Mouse (Mus musculus): Measurements from ENCODE around the gene Hck. TPM values are rescaled to one million over a fixed set of nuclear protein-coding genes. Genes with fewer than 3 reads are reported as not detected.

The Hck gene
- polyA plus RNA-seq, 1 experiment from 2014 or later: 1.4 TPM

- no peaks in the 10 kb centered on the region for H3K27me3 ChIP-seq
- H3K4me3 ChIP-seq: no peak overlapping the region
- no peak overlapping the region for H3K9ac ChIP-seq (replicated peaks)
- no peak overlapping the region for H3K27ac ChIP-seq (replicated peaks)
- H3K4me2 ChIP-seq (replicated peaks): no peak overlapping the region
- no peak for ATAC-seq (replicated peaks)
- H3K9me3 ChIP-seq: no peaks in the 10 kb centered on the region
- peaks cover 75% of the 10 kb centered on the region for H3K36me3 ChIP-seq
- 92% methylated on average over 2 of the region's 2 CpGs for WGBS
- 0 out of 2 replicates have a peak, but pooled peaks cover 10% of the 10 kb centered on the region for H3K4me1 ChIP-seq
Observed at GRCm38 (mm10) chr2:153187848-153188247, 79.6 kb downstream of the Hck start.

DNA sequence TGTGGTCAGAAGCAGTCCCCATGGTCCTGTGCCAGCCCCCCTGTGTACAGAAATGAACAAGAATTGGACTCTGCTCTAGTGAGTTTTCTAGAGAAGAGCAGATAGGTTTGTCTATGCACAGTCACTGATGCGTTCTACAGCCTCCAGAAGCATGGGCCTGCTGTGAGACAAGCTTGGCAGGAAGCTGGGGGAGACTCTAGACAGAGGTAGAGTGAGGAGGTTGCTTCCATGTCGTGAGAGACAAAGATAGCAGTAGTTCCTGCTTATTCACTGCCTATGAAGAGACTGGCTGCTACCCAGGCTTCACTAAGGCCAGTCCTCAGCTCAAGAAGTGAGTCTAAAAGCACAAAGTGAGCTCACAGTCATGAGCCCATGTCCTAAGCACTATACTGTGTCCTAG is 83.0 kb downstream of the Hck start:
- H3K4me2 ChIP-seq (replicated peaks): no peak overlapping the region
- H3K27ac ChIP-seq (replicated peaks): no peak overlapping the region
- ATAC-seq (replicated peaks): no peak
- H3K36me3 ChIP-seq: peaks cover 77% of the 10 kb centered on the region
- H3K27me3 ChIP-seq: no peaks in the 10 kb centered on the region
- H3K4me3 ChIP-seq: no peak overlapping the region
- 71% methylated on average over 2 of the region's 2 CpGs for WGBS
- no peak overlapping the region for H3K9ac ChIP-seq (replicated peaks)
- no peaks in the 10 kb centered on the region for H3K9me3 ChIP-seq
- H3K4me1 ChIP-seq: 0 out of 2 replicates have a peak, but pooled peaks cover 6% of the 10 kb centered on the region

DNA sequence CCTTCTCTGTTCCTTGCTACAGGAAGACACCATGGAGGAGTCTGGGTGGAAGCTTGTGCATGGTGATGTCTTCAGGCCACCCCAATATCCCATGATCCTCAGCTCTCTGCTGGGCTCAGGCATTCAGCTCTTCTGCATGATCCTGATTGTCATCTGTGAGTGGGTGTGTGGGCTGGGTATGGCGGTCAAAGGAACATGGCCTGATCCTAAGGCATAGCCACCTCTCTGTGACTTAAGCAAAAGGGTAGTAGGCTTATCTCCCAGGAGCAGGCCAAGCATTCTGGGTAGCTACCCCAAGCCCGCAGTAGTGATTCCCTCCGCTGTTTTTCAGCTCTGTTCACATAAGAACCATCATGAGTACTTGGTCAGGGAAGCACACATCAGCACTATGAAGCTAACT is 86.0 kb downstream of the Hck start:
- Histone ChIP-seq H3K4me3 (no peak overlapping the region), H3K4me1 (no peaks in the 10 kb centered on the region), H3K36me3 (peaks cover 73% of the 10 kb centered on the region), H3K9ac (replicated peaks) (no peak overlapping the region), H3K27ac (replicated peaks) (no peak overlapping the region), H3K4me2 (replicated peaks) (no peak overlapping the region), H3K27me3 (no peaks in the 10 kb centered on the region), H3K9me3 (no peaks in the 10 kb centered on the region)
- ATAC-seq (replicated peaks): no peak
- 96% methylated on average over 3 of the region's 3 CpGs for WGBS

DNA sequence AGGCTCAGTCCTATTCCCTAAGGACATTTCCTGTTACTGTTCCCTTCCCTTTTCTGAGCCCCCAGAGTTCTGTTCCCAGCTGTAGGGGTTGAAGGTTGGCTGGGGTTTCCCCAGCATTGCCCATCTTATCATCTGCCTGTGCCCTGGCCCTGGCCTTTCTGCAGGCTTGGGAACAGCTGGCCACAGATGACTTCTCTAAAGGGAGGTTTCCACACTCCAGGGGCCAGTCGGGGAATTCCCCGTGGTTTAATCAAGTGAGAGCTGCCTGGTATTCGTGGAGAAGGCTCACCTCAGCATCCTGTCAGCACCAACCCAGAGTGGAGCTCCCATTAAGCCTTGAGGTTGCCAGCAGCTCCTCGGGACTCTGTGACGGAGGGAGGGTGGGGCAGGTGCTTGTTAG is 90.2 kb downstream of the Hck start:
- Histone ChIP-seq H3K36me3 (peaks cover 70% of the 10 kb centered on the region), H3K4me2 (replicated peaks) (no peak overlapping the region), H3K27me3 (no peaks in the 10 kb centered on the region), H3K4me1 (no peaks in the 10 kb centered on the region), H3K27ac (replicated peaks) (no peak overlapping the region), H3K9ac (replicated peaks) (no peak overlapping the region), H3K9me3 (no peaks in the 10 kb centered on the region), H3K4me3 (no peak overlapping the region)
- 74% methylated on average over 5 of the region's 5 CpGs for WGBS
- ATAC-seq (replicated peaks): no peak

- ATAC-seq (replicated peaks): no peak
- no peak overlapping the region for H3K4me3 ChIP-seq
- H3K27me3 ChIP-seq: no peaks in the 10 kb centered on the region
- no peak overlapping the region for H3K4me2 ChIP-seq (replicated peaks)
- no peaks in the 10 kb centered on the region for H3K9me3 ChIP-seq
- no peaks in the 10 kb centered on the region for H3K4me1 ChIP-seq
- peaks cover 67% of the 10 kb centered on the region for H3K36me3 ChIP-seq
- H3K27ac ChIP-seq (replicated peaks): no peak overlapping the region
- whole genome bisulfite sequencing: 96% methylated on average over 2 of the region's 2 CpGs
- H3K9ac ChIP-seq (replicated peaks): no peak overlapping the region
Observed at GRCm38 (mm10) chr2:153199114-153199513, 90.8 kb downstream of the Hck start.

Other genes with a start within 250 kb of the Hck start
- not detected in 2 replicates for gene Mylk2, start 197.1 kb upstream of the Hck start, polyA plus RNA-seq (2015; fragmentation: Nextera tagmentation; extraction: Ambion mirVana)
- gene Foxs1, start 175.3 kb upstream of the Hck start, polyA plus RNA-seq (2015; fragmentation: Nextera tagmentation; extraction: Ambion mirVana): 3.2 and 4.4 TPM in 2 replicates
- 7.1 and 7.3 TPM in 2 replicates for gene Dusp15, start 156.8 kb upstream of the Hck start, polyA plus RNA-seq (2015; fragmentation: Nextera tagmentation; extraction: Ambion mirVana)
- 2.3 and 3.0 TPM in 2 replicates for gene Ttll9, start 146.0 kb upstream of the Hck start, polyA plus RNA-seq (2015; fragmentation: Nextera tagmentation; extraction: Ambion mirVana)
- gene Pdrg1, start 93.0 kb upstream of the Hck start, polyA plus RNA-seq (2015; fragmentation: Nextera tagmentation; extraction: Ambion mirVana): 188 and 189 TPM in 2 replicates
- 1.9 and 2.0 TPM in 2 replicates for gene Xkr7, start 76.6 kb upstream of the Hck start, polyA plus RNA-seq (2015; fragmentation: Nextera tagmentation; extraction: Ambion mirVana)
- 0.98 and 1.1 TPM in 2 replicates for gene Ccm2l, start 42.5 kb upstream of the Hck start, polyA plus RNA-seq (2015; fragmentation: Nextera tagmentation; extraction: Ambion mirVana)
- gene Tm9sf4, start 52.8 kb downstream of the Hck start, polyA plus RNA-seq (2015; fragmentation: Nextera tagmentation; extraction: Ambion mirVana): 70.0 and 71.9 TPM in 2 replicates
- gene Tspyl3, start 117.0 kb downstream of the Hck start, polyA plus RNA-seq (2015; fragmentation: Nextera tagmentation; extraction: Ambion mirVana): 29.4 and 33.1 TPM in 2 replicates
- gene Plagl2, start 133.0 kb downstream of the Hck start, polyA plus RNA-seq (2015; fragmentation: Nextera tagmentation; extraction: Ambion mirVana): 6.8 and 7.7 TPM in 2 replicates
- gene Pofut1, start 133.1 kb downstream of the Hck start, polyA plus RNA-seq (2015; fragmentation: Nextera tagmentation; extraction: Ambion mirVana): 5.7 and 6.6 TPM in 2 replicates
- gene Kif3b, start 182.9 kb downstream of the Hck start, polyA plus RNA-seq (2015; fragmentation: Nextera tagmentation; extraction: Ambion mirVana): 18.7 and 19.0 TPM in 2 replicates
- gene Asxl1, start 237.4 kb downstream of the Hck start, polyA plus RNA-seq (2015; fragmentation: Nextera tagmentation; extraction: Ambion mirVana): 13.1 and 17.1 TPM in 2 replicates